Mouse (Mus musculus): ENCODE results near the gene Ddx49.

The Ddx49 gene

GRCm38 (mm10) chr8:70316511-70317504, 14.5 kb upstream of the Ddx49 start:
- no peak for DNase-seq (ENCODE audit: low spot score in 2 of 2)

- DNase-seq (ENCODE audit: low spot score in 2 of 2): no peak
Observed at GRCm38 (mm10) chr8:70315624-70316510, 13.6 kb upstream of the Ddx49 start, which contains the start of gene Cers1. Gene Cers1 (plus strand): TSS chr8:70315775.

- DNase-seq (ENCODE audit: low spot score in 2 of 2): no peak
Observed at GRCm38 (mm10) chr8:70313399-70313798, 11.1 kb upstream of the Ddx49 start.

- no peak for DNase-seq (ENCODE audit: low spot score in 2 of 2)
Observed at GRCm38 (mm10) chr8:70309311-70309710, 7.0 kb upstream of the Ddx49 start.

GRCm38 (mm10) chr8:70302901-70303300, 612 bp upstream of the Ddx49 start:
- DNase-seq (ENCODE audit: low spot score in 2 of 2): no peak

GRCm38 (mm10) chr8:70300881-70301280, 1.4 kb downstream of the Ddx49 start:
- no peak for DNase-seq (ENCODE audit: low spot score in 2 of 2)

- DNase-seq (ENCODE audit: low spot score in 2 of 2): no peak
Observed at GRCm38 (mm10) chr8:70293988-70294405, 8.3 kb downstream of the Ddx49 start.

- no peak for DNase-seq (ENCODE audit: low spot score in 2 of 2)
Observed at GRCm38 (mm10) chr8:70286737-70287136, 15.6 kb downstream of the Ddx49 start.

GRCm38 (mm10) chr8:70285304-70285703, 17.0 kb downstream of the Ddx49 start:
- no peak for DNase-seq (ENCODE audit: low spot score in 2 of 2)

- DNase-seq (ENCODE audit: low spot score in 2 of 2): no peak
Observed at GRCm38 (mm10) chr8:70284421-70284820, 17.9 kb downstream of the Ddx49 start.

- DNase-seq (ENCODE audit: low spot score in 2 of 2): no peak
Observed at GRCm38 (mm10) chr8:70283136-70284077, 18.9 kb downstream of the Ddx49 start.

GRCm38 (mm10) chr8:70282603-70283135, 19.6 kb downstream of the Ddx49 start, which contains the start of gene Homer3:
Gene Homer3 (plus strand): TSS chr8:70282827.
- peak; percentile 76 to 85 for DNase-seq (ENCODE audit: low spot score in 2 of 2)

GRCm38 (mm10) chr8:70281001-70281400, 21.3 kb downstream of the Ddx49 start:
- DNase-seq (ENCODE audit: low spot score in 2 of 2): no peak

GRCm38 (mm10) chr8:70279266-70279665, 23.0 kb downstream of the Ddx49 start:
- DNase-seq (ENCODE audit: low spot score in 2 of 2): no peak

- no peak for DNase-seq (ENCODE audit: low spot score in 2 of 2)
Observed at GRCm38 (mm10) chr8:70278175-70278574, 24.1 kb downstream of the Ddx49 start.

GRCm38 (mm10) chr8:70276476-70276875, 25.8 kb downstream of the Ddx49 start:
- DNase-seq (ENCODE audit: low spot score in 2 of 2): no peak

- DNase-seq (ENCODE audit: low spot score in 2 of 2): no peak
Observed at GRCm38 (mm10) chr8:70274350-70274749, 27.9 kb downstream of the Ddx49 start.

GRCm38 (mm10) chr8:70272949-70273348, 29.3 kb downstream of the Ddx49 start:
- DNase-seq (ENCODE audit: low spot score in 2 of 2): no peak

- no peak for DNase-seq (ENCODE audit: low spot score in 2 of 2)
Observed at GRCm38 (mm10) chr8:70268799-70269565, 33.3 kb downstream of the Ddx49 start.

- no peak for DNase-seq (ENCODE audit: low spot score in 2 of 2)
Observed at GRCm38 (mm10) chr8:70268311-70268710, 34.0 kb downstream of the Ddx49 start.

Measured in spleen, postnatal 14 days (tissue).